ENCODE assay signal across 10 mouse cellular contexts in the genomic region with DNA sequence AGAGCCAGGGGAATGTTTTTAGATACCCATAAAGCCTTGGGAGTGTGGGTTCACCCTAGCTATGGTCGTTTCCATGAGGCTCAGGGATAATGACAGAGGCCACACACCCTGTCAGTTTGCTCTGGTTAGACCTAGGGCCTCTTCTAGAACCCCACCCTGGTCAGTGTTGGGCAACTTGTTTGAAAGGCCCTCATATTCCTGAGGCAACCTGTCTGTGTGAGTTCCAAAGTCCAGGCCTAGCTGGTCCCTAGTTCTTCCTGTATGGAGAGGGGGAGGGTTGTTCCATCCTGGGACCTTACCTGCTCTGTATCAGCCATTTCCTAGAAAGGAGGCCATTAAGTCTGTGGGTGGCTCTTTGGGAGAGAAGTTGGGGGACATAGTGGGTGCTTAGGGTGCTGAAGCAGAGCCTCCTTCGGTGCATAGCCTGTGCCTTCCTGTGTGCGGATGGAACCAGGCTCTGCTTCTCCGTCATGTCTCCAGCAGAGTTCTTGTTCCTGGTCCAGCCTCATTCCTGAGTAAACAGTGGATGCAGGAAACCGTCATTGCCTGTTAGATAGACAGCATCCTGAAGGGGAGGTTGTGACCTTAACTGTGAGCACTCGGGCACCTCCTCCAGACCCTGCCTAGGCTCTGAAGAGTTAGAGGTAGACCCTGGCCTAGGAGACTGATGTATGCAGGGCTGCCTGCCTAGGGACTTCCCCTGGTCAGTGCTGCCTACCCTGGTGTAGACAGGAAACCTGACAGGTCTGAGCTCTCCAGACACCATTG. TPM values are rescaled to one million over a fixed set of nuclear protein-coding genes. Genes with fewer than 3 reads are reported as not detected.
DNase-seq lines count a peak whose midpoint lies in the region; ATAC-seq lines count a peak whose summit lies in the region.
"Had no signal": no experiment of that assay in that cellular context is flagged by ENCODE, and none has a peak within 500 bp of the region (broad histone marks: within the 10 kb centered on the region; RNA-seq: fewer than 3 reads in every experiment).

No protein-coding gene starts in this region.

- intact Hi-C loops in left cerebral cortex, postnatal 25 days (cut with DNase I) = no loop called here

- ATAC-seq in hindbrain, embryonic 16.5 days = no peak
- 0 out of 2 replicates have a peak, but pooled peaks have one; percentile 24 for ATAC-seq in heart, embryonic 16.5 days (replicated peaks; ENCODE audit: extremely low read depth, insufficient read depth, low FRiP score)
- peak; percentile 76 for ATAC-seq in liver, embryonic 13.5 days (ENCODE audit: low read depth)
- ATAC-seq in CD4-positive, CD25-positive, alpha-beta regulatory T cell, adult 4 months = no peak
- ATAC-seq: forebrain, embryonic 13.5 days had no signal

- no peak overlapping the region for H3K4me3 ChIP-seq in hindbrain, embryonic 10.5 days
- no peak overlapping the region for H3K4me3 ChIP-seq in hindbrain, embryonic 16.5 days (ENCODE audit: low read length)
- H3K4me3 ChIP-seq in embryonic facial prominence, embryonic 10.5 days = no peak overlapping the region
- no peak overlapping the region for H3K4me3 ChIP-seq in heart, embryonic 16.5 days (ENCODE audit: low read length)
- H3K4me3 ChIP-seq in liver, embryonic 13.5 days (replicated peaks) = no peak overlapping the region
- H3K4me3 ChIP-seq: forebrain, embryonic 13.5 days had no signal

- H3K27me3 ChIP-seq in hindbrain, embryonic 10.5 days (ENCODE audit: insufficient read depth, poor library complexity, severe bottlenecking) = 0 out of 2 replicates have a peak, but pooled peaks cover 6% of the 10 kb centered on the region
- H3K27me3 ChIP-seq in hindbrain, embryonic 16.5 days (replicated peaks; ENCODE audit: control insufficient read depth, insufficient read depth, low read length) = no peaks in the 10 kb centered on the region
- no peaks in the 10 kb centered on the region for H3K27me3 ChIP-seq in embryonic facial prominence, embryonic 10.5 days (replicated peaks; ENCODE audit: low read depth, poor library complexity, severe bottlenecking)
- H3K27me3 ChIP-seq in heart, embryonic 16.5 days (ENCODE audit: control insufficient read depth, insufficient read depth, low read length) = no peaks in the 10 kb centered on the region
- H3K27me3 ChIP-seq in liver, embryonic 13.5 days = peaks cover 19% of the 10 kb centered on the region
- H3K27me3 ChIP-seq: forebrain, embryonic 13.5 days had no signal

- H3K27ac ChIP-seq in hindbrain, embryonic 10.5 days = peak overlapping the region; percentile 70
- no peak overlapping the region for H3K27ac ChIP-seq in hindbrain, embryonic 16.5 days (ENCODE audit: low read depth, low read length)
- H3K27ac ChIP-seq in embryonic facial prominence, embryonic 10.5 days (replicated peaks) = peak overlapping the region; percentile 70
- H3K27ac ChIP-seq in heart, embryonic 16.5 days (ENCODE audit: low read length) = peak overlapping the region; percentile 54
- peak overlapping the region; percentile 59 for H3K27ac ChIP-seq in liver, embryonic 13.5 days
- H3K27ac ChIP-seq: forebrain, embryonic 13.5 days had no signal

- 63% methylated on average over 6 of the region's 6 CpGs for WGBS in hindbrain, embryonic 10.5 days
- 78% methylated on average over 6 of the region's 6 CpGs for WGBS in hindbrain, embryonic 16.5 days
- 69% methylated on average over 6 of the region's 6 CpGs for WGBS in embryonic facial prominence, embryonic 10.5 days
- 61% methylated on average over 6 of the region's 6 CpGs for WGBS in heart, embryonic 16.5 days
- WGBS in liver, embryonic 13.5 days (ENCODE audit: insufficient replicate concordance) = 37% methylated on average over 6 of the region's 6 CpGs

- H3K9ac ChIP-seq in hindbrain, embryonic 16.5 days (ENCODE audit: low read depth, low read length) = no peak overlapping the region
- H3K9ac ChIP-seq in heart, embryonic 16.5 days (ENCODE audit: low read length) = no peak overlapping the region
- no peak overlapping the region for H3K9ac ChIP-seq in liver, embryonic 13.5 days
- H3K9ac ChIP-seq: forebrain, embryonic 13.5 days had no signal

- no peak overlapping the region for H3K4me2 ChIP-seq in hindbrain, embryonic 16.5 days (ENCODE audit: low read length)
- H3K4me2 ChIP-seq in heart, embryonic 16.5 days (ENCODE audit: low read depth, low read length) = no peak overlapping the region
- H3K4me2 ChIP-seq in liver, embryonic 13.5 days = no peak overlapping the region
- H3K4me2 ChIP-seq: forebrain, embryonic 13.5 days had no signal

- H3K9me3 ChIP-seq in hindbrain, embryonic 10.5 days = no peaks in the 10 kb centered on the region
- no peaks in the 10 kb centered on the region for H3K9me3 ChIP-seq in hindbrain, embryonic 16.5 days (ENCODE audit: control insufficient read depth, low read length)
- no peaks in the 10 kb centered on the region for H3K9me3 ChIP-seq in embryonic facial prominence, embryonic 10.5 days
- no peaks in the 10 kb centered on the region for H3K9me3 ChIP-seq in heart, embryonic 16.5 days (replicated peaks; ENCODE audit: control insufficient read depth, low read length)
- no peaks in the 10 kb centered on the region for H3K9me3 ChIP-seq in liver, embryonic 13.5 days (replicated peaks)
- H3K9me3 ChIP-seq: forebrain, embryonic 13.5 days had no signal

- no peaks in the 10 kb centered on the region for H3K36me3 ChIP-seq in hindbrain, embryonic 10.5 days
- no peaks in the 10 kb centered on the region for H3K36me3 ChIP-seq in hindbrain, embryonic 16.5 days (ENCODE audit: control insufficient read depth, insufficient read depth, low read length)
- no peaks in the 10 kb centered on the region for H3K36me3 ChIP-seq in embryonic facial prominence, embryonic 10.5 days (replicated peaks)
- no peaks in the 10 kb centered on the region for H3K36me3 ChIP-seq in heart, embryonic 16.5 days (ENCODE audit: control insufficient read depth, insufficient read depth)
- H3K36me3 ChIP-seq in liver, embryonic 13.5 days = no peaks in the 10 kb centered on the region

- no peak for DNase-seq in hindbrain, embryonic 10.5 days (ENCODE audit: low spot score)
- DNase-seq in embryonic facial prominence, embryonic 10.5 days (ENCODE audit: low spot score) = no peak
- no peak for DNase-seq in liver, embryonic 13.5 days
- no peak for DNase-seq in left cerebral cortex, postnatal 25 days (ENCODE audit: low spot score in 2 of 2)
- DNase-seq in adrenal gland, postnatal 25 days = no peak
- DNase-seq: thymus, adult 2 months had no signal

- peaks cover 95% of the 10 kb centered on the region for H3K4me1 ChIP-seq in hindbrain, embryonic 10.5 days (replicated peaks)
- peaks cover 8% of the 10 kb centered on the region for H3K4me1 ChIP-seq in hindbrain, embryonic 16.5 days (ENCODE audit: control insufficient read depth, insufficient read depth, low read depth, low read length)
- peaks cover 97% of the 10 kb centered on the region for H3K4me1 ChIP-seq in embryonic facial prominence, embryonic 10.5 days
- peaks cover 54% of the 10 kb centered on the region for H3K4me1 ChIP-seq in heart, embryonic 16.5 days (ENCODE audit: control insufficient read depth, insufficient read depth, low read length)
- H3K4me1 ChIP-seq in liver, embryonic 13.5 days (replicated peaks) = peaks cover 65% of the 10 kb centered on the region

RNA-seq across cellular contexts. Expression of gene Dab2ip, which starts 59.0 kb away (rescaled TPM):
- polyA plus RNA-seq in hindbrain, embryonic 10.5 days (2016; fragmentation: Nextera tagmentation; extraction: Ambion mirVana) = 26.9 and 28.8 TPM in 2 replicates
- 27.6 and 33.9 TPM in 2 replicates for polyA plus RNA-seq in hindbrain, embryonic 16.5 days (2015; fragmentation: Nextera tagmentation; extraction: Ambion mirVana)
- 34.7 and 35.4 TPM in 2 replicates for polyA plus RNA-seq in embryonic facial prominence, embryonic 10.5 days (2016; fragmentation: Nextera tagmentation; extraction: Ambion mirVana)
- polyA plus RNA-seq in heart, embryonic 16.5 days (2015; fragmentation: Nextera tagmentation; extraction: Ambion mirVana) = 27.1 and 32.9 TPM in 2 replicates
- 5.2 and 6.7 TPM in 2 replicates for polyA plus RNA-seq in liver, embryonic 13.5 days (2015; fragmentation: Nextera tagmentation; extraction: Ambion mirVana)
- under 1 TPM; 0.30 to 0.53 TPM for polyA plus RNA-seq in CD4-positive, CD25-positive, alpha-beta regulatory T cell, adult 4 months (2017; shearing (Covaris generic))
- 100 to 1,000 TPM; 143 to 154 TPM for total RNA-seq in left cerebral cortex, postnatal 25 days (2021)
- total RNA-seq in adrenal gland, postnatal 25 days (2021) = 96.1 and 137 TPM in 2 replicates

Comparison
In these comparisons a context has a peak if more than half of its experiments do, and no peak if none do; other contexts are left out.
1. ATAC-seq: peak in heart, embryonic 16.5 days (single experiment) and liver, embryonic 13.5 days (single experiment); none in hindbrain, embryonic 16.5 days (single experiment) and CD4-positive, CD25-positive, alpha-beta regulatory T cell, adult 4 months (single experiment).